Mouse (Mus musculus) adrenal gland, adult (tissue): Measurements from ENCODE around the gene Zfp367.
A peak's percentile ranks its signal among the peaks of the same experiment; 100 is the strongest.

Experiments used
- DNase-seq, 2 experiments: peaks; one replicate each; pipeline ENCODE4 v3.0.0; 2022 to 2023; ENCODE audit warnings: low spot score in 1 of 2; ENCODE audit not compliant: inconsistent age in 2 of 2

Zfp367 gene

DNA sequence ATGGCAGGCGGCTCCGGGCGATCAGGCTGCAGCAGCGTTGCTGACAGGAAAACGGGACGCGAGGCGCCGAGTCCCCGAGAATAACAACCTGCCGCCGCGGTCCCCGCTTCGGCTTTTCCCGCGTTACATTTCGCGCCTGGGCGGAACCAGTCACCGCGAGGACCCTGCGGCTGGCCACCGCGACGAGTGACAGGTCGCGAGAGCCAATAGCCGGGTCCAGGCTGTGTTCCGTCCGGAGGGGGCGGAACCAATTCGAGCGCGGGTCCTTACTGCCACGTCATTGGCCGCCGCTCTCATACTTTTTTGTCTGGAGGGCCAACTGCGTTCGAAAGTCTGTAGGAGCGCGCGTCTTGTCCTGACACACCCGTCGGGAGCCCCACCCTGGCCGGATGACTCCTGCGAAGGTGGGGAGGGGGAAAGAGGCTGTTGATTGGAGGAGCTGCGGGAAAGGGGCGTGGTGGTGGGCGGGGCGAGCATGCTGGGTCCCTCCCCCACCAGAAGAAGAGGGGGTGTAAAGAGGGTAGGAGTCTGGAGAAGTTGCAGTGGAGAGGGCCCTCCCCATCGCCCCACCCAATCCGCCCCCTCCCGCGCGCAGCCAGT lies at the start of gene Zfp367:
Gene Zfp367 (minus strand): TSS at position 120 of the 600 bp plus-strand sequence.
- peak; percentile 99 for DNase-seq

DNA sequence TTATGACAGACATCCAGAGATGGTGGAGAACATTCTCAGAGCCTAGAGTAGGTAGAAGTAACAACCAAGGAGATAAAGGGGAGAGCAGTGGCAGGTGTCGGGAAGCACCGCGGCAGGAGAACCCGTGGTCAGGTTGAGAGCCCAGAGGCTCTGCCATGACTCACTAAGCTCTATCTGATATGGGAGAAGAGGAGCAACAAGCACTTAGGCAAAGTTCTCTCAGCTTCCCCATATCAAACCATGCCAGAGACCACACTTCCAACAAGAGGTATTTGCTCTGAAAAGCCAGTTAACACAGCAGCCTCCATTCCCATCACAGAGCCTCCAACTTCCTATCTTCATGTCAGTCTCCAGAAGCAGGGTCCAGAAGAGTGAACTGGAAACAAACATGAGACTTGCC lies 47.9 kb upstream of the Zfp367 start:
- DNase-seq, result no peak

DNA sequence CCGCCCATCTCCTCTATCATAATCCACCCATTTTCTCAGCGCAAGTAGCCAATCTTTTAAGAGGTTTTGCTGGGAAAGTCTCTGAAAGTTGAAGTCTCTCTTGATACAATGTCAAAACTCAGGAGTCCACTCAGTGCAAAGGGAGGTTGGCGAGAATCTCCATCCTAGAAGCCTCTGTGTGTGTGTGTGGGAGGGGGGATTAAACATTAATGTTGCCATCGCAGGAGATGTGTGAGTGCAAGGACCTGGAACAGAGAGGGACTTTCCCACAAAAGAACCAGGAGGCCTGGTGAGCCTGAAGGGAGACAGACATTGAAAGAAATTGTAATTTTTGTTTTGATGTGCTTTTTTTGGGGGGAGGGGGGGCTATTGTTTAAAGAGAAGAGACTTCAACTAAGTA lies 45.3 kb upstream of the Zfp367 start:
- no peak for DNase-seq

DNA sequence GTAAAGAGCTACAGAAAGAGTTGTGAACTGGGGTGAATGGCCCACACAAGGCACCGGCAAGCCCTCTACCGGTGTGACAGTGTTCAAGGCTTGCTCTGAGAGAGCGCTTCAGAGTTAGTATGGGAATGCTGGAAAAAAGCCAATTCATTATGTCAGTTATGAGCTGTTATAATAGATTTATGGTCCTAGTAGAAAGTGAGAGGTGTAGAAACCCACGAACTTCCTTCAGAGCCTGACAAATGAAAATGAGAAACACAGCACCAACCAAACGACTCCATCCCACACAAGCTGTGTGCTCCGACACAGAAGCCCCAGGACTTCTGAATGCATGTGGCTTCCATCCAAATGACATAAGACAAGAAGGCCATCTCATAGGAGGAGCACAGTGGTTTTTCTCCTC lies 44.9 kb upstream of the Zfp367 start:
- no peak for DNase-seq

DNA sequence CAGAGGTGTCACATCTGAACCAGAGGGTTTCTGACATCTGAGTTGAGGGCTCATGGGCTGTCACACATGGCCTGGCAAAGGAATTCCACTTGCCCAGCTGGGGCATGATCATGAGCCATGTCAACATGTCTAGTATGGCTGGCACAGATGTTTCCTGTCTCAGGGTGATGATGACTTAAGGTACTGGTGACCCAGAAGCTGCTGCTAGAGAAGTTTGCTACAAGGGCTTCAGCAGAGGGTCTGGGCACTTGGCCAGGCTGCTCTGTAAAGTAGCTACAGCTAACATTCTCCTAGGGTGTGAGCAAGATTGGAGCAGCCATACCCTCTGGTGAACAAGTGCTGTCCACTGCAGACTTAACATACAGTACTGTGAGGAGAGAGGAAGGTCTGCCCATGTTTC lies 34.1 kb upstream of the Zfp367 start:
- no peak for DNase-seq

DNA sequence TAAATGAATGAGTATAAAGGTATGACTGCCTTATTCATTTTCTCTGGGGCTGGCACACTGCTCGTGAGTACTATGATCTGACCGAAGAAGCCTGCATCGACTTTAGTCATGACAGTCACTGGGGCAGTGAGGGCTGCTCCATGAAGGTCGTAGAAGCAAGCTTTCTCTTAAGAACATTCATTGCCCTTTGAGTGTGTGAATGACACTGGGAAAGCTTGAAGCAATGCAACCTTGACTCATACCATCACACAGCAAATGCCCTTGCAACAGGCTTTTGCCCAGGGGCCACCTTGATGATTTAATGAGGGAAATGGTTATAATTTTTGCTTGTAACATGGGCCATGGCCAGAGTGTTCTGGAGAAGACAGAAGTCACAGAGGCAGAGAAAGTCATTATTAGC lies 33.5 kb upstream of the Zfp367 start:
- DNase-seq, result peak; percentile 23 to 85

DNA sequence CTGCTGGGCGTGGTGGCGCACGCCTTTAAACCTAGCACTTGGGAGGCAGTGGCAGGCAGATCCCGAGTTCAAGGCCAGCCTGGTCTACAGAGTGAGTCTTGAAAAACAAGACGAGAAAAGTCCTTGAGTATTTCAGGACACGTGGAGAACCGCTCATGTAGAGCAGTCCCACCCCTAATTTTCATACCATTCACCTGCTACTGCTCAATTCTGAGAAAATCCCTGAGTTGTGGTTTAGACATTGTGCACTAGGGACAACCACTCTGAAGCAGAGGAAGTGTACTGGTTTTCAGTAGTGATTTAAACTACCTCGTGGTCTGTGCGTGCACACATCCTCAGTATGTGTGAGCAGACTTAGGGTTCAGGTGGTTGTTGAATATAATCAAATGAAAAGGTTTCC lies 32.6 kb upstream of the Zfp367 start:
- no peak for DNase-seq

DNA sequence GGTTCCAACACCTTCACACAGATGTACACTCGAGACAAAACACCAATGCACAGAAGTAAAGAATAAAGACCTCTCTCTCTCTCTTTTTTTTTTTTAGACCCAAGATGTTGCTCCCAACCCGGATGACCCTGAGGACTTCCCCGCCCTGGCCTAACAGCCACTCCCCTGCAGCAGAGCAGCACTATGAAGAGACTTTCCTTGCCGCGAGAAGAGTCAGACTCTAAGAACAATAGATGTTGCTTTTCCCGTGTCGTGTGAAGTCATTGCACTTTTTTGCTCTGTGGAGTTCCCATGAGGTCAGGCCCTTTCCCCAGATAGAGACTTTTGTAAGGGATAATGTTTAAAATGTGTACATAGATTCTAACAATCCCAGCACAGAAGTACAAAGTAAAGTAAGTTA lies 32.2 kb upstream of the Zfp367 start:
- DNase-seq, result no peak

DNA sequence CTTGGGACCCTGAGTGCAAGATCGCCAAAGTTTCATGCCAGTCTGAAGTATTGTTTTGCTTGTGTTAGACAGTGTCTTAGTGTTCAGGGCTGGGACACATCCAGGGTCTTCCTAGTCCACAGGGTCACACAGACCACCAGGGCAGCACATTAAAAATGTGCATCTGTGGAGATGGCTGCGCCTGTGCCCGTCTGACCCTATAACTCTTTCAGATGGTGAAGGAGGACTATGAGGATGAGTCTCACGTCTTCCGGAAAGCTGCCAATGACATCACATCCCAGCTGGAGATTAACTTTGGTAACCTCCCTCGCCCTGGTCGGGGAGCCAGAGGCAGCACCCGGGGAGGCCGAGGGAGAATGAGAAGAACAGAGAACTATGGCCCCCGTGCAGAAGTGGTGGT lies 31.4 kb upstream of the Zfp367 start:
- no peak for DNase-seq

DNA sequence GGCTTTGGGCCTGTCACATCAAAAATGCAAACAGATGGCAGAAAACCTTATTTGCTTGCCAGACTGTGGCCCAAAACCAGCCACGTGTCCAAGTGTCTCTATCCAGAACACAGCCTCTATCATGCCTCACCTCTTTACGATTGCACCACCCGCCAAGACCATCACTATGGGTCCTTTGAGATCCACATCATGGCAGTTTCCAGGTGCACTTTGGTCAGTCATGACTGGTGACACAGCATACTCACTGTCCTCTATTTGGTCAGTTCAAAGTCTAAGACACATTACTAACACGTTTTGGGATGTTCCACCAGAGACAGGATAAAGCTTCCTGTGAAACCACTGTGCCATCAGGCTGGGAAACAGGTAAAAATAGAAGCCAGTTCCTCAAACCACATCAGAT lies 30.6 kb upstream of the Zfp367 start:
- no peak for DNase-seq

DNA sequence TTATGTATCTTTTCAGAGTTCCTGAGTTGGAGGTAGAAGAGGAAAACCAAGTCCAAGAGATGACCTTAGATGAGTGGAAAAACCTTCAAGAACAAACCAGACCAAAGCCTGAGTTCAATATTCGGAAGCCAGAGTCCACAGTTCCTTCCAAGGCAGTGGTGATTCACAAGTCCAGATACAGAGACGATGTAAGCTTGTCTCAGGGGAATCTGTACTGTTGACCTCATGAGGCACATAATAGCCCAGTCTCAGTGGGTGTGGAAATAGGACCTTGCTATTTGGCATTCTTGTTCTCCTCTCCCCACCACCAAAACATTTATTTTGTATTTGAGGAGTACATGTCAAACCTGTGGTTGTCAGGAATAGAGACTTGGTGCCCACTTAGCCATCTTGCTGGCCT lies 29.1 kb upstream of the Zfp367 start:
- DNase-seq, result no peak

DNA sequence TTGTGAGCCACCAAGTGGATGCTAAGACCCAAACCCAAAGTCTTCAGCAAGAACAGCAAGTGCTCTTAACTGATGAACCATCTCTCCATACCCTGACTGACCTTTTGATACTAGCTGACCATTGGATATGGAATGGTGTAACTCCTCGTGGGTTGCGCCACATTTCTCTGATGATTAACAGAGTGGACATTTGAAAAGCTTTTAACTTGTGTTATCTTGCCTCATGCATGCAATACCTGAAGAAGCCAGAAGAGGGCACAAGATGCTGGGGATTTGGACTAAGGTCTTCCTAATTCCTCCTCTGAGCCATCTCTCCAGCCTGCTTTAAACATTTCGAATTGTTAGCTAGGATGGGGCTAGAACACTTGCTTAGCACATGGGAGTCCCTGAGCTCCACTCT lies 27.9 kb upstream of the Zfp367 start:
- peak; percentile 59 to 94 for DNase-seq

DNA sequence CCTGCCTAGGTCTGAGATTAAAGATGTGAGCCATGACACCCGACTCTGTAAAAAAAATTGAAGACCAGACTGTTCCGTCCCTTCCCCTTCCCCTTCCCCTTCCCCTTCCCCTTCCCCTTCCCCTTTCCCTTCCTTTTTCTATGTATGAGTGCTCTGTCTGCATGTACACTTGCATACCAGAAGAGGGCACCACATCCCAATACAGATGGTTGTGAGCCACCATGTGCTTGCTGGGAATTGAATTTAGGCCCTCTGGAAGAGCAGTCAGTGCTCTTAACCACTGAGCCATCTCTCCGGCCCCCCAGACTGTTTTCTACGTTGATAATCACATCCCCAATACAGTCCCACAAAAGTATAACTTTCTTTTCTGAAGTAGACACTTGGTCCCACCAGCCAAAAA lies 27.3 kb upstream of the Zfp367 start:
- no peak for DNase-seq

DNA sequence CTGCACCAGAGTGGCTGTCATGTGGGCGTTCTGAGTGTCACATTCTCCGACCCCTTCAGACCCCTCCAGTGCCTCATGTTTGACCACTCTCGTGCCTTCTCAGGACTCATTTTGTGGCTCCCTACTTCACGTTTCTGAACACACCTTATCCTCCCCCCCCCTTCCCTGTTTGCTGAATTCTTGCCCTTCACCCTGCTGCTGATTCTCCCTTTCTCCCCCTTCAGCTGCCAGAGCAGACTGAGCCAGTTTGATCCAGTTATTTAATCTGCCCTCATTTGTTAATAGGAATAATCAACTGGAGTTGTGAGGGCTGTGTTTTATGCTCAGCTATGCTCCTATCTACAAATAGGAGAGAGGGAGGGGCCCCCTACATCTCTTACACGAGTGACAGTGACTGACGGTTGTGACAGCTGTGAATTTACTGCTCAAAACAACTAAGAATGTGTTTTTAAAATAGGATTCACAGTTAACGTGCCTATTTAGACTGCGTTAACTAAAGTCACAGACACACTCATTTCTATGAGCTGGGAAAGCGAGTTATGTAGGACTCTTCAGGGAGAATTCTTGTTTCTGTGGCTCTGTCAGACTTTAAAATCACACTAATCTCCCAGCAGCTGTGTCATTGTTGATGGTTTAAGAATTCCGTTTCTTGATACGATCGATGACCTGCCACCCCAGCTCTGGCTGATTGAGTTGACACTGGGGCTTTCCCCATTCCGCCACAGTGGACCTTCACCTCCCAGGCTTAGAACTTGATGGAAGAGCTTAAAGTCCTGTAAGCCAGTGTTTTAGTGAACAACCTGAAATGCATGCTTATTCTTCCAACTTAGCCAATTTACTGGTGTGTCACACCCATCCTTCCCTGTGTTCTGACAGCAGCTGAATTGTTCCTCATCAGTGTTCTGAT lies 26.0 kb upstream of the Zfp367 start:
- no peak for DNase-seq

DNA sequence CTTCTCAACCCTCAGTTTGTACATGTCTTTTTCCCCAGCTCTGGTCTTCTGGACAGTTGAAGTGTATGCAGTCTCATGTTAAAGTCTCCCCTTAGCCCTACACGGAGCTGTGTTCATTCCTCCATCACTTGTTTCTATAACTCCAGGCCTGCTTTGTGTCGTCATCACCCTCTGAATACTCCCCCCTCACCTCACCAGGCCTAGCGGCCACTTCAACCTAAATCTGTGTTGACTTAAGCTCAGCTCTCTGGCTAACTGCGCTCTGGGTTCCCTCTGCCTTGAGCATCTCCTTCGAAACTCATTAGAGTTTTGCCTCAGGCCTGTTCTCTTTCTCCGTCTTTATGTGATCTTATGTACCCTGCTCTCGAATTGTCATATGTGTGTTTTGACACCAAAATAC lies 25.0 kb upstream of the Zfp367 start:
- DNase-seq, result no peak

DNA sequence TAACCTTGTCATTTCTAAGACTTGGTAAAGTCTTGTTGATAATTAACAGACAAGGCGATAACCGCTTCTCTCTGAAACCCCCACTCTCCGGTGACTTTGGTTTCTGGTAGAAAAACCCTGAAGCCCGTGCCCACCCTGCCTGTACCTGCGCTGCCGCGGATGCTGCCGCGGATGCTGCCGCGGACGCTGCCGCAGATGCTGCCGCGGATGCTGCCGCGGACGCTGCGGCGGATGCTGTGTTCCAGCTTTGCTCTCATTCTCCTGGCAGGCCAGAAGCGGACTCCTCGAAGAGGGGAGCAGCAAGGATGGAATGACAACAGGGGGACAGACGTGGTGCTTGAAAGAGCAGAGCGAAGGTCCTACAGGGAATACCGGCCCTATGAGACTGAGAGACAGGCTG lies 16.7 kb upstream of the Zfp367 start:
- DNase-seq, result no peak

DNA sequence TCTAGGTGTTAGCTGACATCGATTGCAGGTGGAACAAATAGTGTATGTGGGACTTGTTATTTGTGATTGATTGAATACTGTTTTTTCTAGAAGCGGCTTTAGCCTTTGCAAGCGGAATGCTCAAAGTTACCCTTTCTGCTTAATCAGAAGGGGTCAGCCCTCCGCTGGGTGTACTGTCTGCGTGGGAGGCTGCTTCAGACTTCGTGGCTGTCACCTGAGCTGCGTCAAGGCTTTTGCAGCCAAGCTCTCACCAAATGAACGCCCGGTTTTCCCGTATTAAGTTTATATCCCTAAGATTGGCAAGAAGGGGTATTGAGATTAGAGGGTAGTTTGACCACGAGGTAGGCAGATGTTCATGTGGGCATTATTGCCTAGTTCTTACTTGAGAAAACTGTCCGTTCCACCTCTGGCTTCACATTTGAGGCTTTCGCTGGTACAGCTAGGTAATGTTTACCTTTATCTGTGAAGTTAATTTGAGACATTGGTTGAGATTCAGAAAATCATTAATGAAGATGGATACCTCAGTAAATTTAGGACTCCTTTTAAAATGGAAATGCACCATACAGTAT lies 10.2 kb upstream of the Zfp367 start:
- DNase-seq, result peak in 1 of 2 experiments; percentile 26

DNA sequence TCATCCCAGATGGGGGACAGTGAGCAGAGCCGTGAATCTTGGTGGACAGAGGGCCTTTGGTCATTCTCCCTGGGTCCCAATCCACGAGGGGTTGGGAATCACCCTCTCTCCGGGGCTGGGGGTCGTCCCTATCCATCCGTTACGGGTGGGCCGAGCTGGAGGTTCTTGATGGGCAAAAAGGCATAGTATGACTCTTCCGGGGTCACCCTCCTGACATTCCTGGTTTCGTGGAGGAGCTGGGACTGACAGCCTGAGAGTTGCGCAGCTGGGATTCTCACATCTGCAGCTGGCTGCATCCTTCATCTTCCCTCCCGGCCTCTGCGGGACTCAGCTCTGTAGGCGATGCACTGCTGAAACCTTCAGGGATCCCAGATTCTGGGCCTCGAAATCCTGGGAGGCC lies 9.6 kb upstream of the Zfp367 start:
- peak in 1 of 2 experiments; percentile 35 for DNase-seq

DNA sequence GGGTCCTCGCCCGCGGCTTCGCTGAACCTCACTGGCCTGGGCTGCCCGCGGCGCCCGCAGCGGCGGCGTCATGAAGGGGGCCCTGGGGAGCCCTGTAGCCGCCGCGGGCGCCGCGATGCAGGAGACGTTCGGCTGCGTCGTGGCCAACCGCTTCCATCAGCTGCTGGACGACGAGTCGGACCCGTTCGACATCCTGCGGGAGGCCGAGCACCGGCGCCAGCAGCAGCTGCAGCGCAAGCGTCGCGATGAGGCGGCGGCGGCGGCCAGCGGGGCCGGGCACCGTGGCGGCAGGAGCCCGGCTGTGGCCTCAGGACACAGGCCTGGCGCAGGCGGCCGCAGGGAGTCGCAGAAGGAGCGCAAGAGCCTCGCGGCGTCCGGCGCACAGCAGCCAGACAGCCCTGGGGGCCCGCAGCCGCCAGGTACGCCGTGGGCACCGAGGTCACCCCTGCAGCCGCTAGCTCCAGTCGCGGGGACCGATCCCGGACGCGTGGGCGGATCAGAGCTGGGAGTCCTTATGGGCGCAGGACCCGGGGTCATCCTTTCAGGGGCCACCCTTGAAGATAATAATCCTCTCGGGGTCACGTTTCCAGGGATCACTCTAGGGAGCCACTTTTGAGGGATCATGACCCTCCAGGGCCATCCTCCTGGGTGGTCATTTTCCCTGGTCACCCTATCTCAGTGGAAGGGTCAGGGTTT lies 9.1 kb upstream of the Zfp367 start:
- no peak for DNase-seq

DNA sequence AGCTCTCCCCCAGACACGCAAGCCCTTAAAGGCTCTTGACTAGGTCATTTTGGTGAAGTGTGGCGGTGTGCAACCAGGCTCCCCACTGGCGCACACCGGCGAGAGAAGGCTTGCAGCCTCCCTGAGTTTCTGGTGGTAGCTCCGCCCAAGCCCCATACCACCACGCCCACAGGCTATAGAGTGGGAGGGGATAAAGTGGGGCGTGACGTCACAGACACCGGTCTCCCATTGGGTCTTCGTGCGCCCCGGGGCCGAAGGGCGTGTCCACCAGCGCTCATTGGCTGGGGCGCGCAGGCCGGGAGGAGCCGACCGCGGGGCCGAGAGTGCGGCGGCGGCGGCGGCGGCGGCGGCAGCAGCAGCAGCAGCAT lies 8.5 kb upstream of the Zfp367 start, which contains the start of gene Habp4:
Gene Habp4 (plus strand): TSS at position 277 of the 368 bp plus-strand sequence.
- DNase-seq, result peak; percentile 99 to 100

DNA sequence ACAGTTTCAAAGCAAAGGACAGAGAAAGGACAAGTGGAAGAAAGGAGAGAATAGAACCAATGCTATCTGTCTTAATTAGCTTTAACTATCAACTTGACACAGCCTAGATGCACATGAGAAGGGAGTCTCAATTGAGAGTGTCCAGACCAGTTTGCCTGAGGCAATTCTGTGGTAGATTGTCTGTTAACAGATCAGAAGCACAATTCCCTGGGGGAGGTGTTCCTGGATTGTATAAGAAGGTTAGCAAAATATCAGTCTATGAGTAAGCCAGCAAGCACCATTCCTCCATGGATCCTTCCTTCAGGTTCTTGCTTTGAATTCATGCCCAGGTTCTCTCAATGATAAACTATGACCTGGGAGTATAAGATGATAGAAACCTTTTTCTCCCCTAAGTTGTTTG lies 4.0 kb upstream of the Zfp367 start:
- DNase-seq, result no peak

DNA sequence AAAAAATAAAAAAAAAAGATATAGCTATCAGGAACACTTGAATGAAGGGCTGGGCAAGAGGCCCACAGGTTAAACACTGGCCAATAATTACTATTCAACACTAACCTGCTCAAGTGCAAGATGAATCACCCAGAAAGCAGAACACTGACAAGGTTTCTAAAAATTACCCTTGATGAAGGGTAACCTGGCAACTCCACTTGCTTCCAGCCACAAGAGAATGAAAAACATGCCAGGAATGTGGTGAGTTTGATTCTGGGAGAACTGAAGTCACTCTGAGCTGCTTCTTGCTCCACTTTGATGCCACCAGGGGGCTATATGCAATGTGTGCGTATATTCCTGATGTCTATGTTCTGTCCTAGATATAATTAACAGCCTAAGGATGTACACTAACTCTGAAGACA lies 2.2 kb upstream of the Zfp367 start:
- DNase-seq, result peak; percentile 17 to 50
